Mouse (Mus musculus) olfactory bulb, adult 2 months (tissue): ENCODE measurements around the gene Gm38392. TPM values are rescaled to one million over a fixed set of nuclear protein-coding genes. Genes with fewer than 3 reads are reported as not detected.

Experiments
- H3K27ac ChIP-seq: fragments of 200-500 bp; 2 replicates; pipeline ENCODE4 v1.5.1; 2012; ENCODE audit warnings: low read depth, low read length; ENCODE audit not compliant: insufficient read depth
- H3K4me1 ChIP-seq: fragments of 200-500 bp; 2 replicates; pipeline ENCODE4 v1.6.1; 2012; ENCODE audit warnings: low read length; ENCODE audit not compliant: control insufficient read depth, insufficient read depth
- H3K4me3 ChIP-seq: fragments of 200-500 bp; 2 replicates; pipeline ENCODE4 v1.5.1; 2012; ENCODE audit warnings: mild to moderate bottlenecking, low read depth, low read length, moderate library complexity; ENCODE audit not compliant: insufficient read depth
- CTCF ChIP-seq: fragments of 200-500 bp; IDR thresholded peaks from 2 replicates; pipeline ENCODE4 v1.5.1; 2012; ENCODE audit warnings: low read depth, mild to moderate bottlenecking, low read length, moderate library complexity; ENCODE audit not compliant: insufficient read depth
- POLR2A ChIP-seq: fragments of 200-500 bp; IDR thresholded peaks from 2 replicates; pipeline ENCODE4 v1.6.1; 2012; ENCODE audit warnings: mild to moderate bottlenecking, low read depth, low read length, moderate library complexity; ENCODE audit not compliant: insufficient read depth
- WGBS: fragments of 180-500 bp; shearing (Covaris S2); methylation state at CpG from one replicate; pipeline ENCODE4 v1.1.7; 2018; 5-methylcytosine and 5-hydroxymethylcytosine counted together
- polyA plus RNA-seq: library from polyadenylated mRNA; stranded (reverse); fragments of >200 nt; gene quantifications from 2 replicates; pipeline ENCODE4 v1.2.4, GENCODE M21; 2012; ENCODE audit warnings: low replicate concordance; ENCODE audit not compliant: missing spikeins, insufficient read depth, insufficient read length

Gm38392 gene
- polyA plus RNA-seq, 1 experiment: not detected

DNA sequence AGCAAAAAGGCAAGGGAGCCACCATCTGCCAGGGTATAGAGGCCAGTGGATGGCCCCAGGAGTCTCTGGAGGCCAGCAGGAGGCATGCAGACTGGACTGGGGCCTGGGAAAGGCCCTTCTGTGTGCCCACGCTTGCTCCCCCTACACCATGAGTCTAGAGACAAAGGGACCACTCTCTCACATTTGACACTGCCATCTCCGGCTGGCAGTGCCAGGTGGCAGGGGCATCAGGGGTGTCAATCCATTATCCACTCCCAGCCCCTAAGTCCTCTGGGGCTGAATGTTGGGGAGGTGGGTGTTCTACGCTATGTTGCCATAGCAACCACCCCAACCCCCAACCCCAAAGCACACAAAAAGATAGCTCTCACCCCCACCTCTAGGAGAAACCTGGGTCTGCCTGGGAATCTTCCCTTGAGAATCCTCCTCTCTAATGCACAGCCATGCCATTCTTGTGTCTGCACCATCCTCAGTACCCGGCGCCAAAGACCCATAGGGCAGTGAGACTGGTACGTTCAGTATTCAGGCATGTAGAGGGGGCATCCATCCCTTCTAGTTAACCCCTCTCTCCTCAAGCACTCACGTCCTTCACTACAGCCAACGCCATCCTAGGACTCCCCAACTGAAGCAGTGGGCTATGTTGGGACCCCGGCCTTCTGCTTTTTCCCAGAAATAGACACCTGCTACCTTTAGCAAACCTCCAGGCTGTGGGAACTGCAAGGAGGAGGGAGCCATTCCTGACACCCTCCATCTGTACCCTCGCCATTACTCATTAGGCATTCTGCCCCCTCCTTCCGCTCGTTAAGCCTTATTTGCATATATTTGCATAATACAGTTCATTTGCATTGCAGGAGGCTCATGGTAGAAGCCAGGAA, 65.3 kb downstream of the Gm38392 start:
- Histone ChIP-seq H3K4me1 (peaks cover 46% of the 10 kb centered on the region), H3K27ac (peak overlapping the region; percentile 72)
- TF ChIP-seq POLR2A (no peak), CTCF (no peak)

DNA sequence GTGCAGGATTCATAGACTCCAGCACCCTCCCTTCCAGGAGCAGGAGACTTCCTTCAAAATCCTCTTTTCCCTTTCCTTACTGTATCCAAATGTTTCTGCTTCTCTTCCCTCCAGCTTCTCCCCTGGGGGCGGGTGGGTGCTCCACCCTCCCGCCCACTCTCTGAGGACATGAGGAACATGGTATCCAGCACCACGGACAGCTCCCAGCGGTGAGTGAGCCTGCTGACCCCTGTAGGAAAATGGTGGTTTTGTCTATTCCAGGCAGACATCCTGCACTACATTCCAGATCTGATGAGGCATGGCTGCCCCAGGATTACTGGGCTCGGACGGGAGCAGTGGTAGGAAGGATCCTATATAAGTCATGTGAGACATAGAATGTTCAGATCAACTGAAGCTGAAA, 66.2 kb downstream of the Gm38392 start:
- peaks cover 44% of the 10 kb centered on the region for H3K4me1 ChIP-seq
- WGBS: 18% methylated on average over 6 of the region's 6 CpGs
- H3K4me3 ChIP-seq: no peak overlapping the region
- H3K27ac ChIP-seq: peak overlapping the region; percentile 28
- no peak for TF ChIP-seq POLR2A

More for the DNA sequence above, 65.3 kb downstream of the Gm38392 start:
- WGBS: 26% methylated on average over 12 of the region's 12 CpGs
- no peak overlapping the region for H3K4me3 ChIP-seq

DNA sequence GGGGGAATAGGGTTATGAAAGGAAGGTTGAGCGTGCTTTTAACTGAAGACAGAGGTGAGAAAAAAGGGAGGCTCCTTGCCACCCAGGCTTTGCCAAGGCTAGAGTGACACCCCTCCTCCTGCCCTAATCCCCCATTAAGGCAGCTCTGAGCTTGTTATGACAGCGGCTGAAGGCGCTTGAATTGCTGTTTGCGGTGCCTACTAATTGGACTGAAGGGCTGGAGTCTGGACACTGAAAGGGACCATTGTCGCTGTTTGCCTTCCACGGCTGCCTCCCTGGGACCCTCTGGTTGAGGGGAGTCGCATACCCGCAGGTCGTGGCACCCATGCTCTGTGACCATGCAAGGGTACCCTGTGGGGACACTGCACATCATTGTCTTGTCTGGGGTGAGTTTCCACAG, 67.1 kb downstream of the Gm38392 start:
- H3K4me1 ChIP-seq: peaks cover 46% of the 10 kb centered on the region
- WGBS: 27% methylated on average over 9 of the region's 9 CpGs
- H3K4me3 ChIP-seq: no peak overlapping the region
- TF ChIP-seq POLR2A (no peak), CTCF (no peak)
- peak overlapping the region; percentile 52 for H3K27ac ChIP-seq

DNA sequence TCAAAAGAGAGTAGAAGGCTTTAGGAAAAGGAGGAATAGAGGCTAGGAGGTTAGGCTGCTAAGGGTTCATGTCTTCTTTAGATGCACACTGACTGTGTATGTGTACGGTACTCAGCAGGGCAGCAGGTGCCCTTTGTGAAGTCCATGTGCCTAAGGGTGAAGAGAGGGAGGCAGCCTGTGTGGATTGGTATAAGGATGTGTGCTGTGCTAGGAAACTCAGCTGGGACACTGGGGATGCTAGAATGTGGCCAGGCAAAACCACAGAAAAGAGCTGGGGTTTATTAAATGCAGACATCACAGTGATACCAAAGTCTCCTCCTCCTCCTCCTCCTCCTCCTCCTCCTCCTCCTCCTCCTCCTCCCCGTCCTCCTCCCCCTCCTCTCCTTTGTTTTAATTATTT, 69.3 kb downstream of the Gm38392 start:
- Histone ChIP-seq H3K4me1 (peaks cover 43% of the 10 kb centered on the region), H3K27ac (peak overlapping the region; percentile 58), H3K4me3 (no peak overlapping the region)
- TF ChIP-seq CTCF: no peak
- no peak for TF ChIP-seq POLR2A
- 27% methylated on average over 1 of the region's 2 CpGs for WGBS

DNA sequence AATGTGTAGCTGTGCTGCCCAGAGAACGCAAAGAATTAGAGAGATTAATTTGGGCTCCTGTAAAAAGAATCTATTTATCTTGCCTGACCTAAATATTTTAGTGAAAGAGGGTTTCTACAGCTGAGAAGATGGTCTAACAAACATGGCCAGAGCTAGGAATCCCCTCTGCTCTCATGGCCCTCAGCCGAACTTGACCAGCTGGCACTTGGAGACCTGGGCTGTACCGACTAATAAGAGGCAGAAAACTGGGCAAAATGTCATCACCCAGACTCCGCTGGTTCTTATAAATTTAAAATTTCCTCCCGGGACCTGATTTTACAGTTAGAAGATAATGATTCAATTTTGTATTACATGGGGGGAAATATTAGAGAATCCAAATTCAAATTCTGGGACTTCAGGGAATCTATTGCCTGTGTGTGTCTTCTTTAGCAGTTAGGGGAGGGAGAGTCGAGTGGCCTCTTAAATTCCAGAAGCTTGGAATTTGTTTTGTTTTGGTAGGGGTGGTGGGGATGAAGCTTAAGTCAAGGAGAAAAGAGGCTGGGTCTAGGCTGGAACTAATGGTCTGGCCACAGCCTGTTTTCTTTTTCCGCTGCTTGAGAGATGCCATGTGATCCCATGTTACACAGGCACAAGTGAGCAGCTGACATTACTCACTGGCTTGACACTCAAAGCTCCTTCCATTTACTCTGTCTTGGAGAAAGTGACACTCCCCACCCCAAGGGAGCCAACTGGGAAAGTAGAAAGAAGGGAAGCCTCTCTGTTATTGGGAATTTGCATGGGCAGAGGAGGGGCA, 70.3 kb downstream of the Gm38392 start:
- Histone ChIP-seq H3K4me1 (peaks cover 35% of the 10 kb centered on the region), H3K4me3 (peak overlapping the region; percentile 75), H3K27ac (peak overlapping the region; percentile 94)
- TF ChIP-seq CTCF (no peak), POLR2A (no peak)
- 24% methylated on average over 7 of the region's 7 CpGs for WGBS

DNA sequence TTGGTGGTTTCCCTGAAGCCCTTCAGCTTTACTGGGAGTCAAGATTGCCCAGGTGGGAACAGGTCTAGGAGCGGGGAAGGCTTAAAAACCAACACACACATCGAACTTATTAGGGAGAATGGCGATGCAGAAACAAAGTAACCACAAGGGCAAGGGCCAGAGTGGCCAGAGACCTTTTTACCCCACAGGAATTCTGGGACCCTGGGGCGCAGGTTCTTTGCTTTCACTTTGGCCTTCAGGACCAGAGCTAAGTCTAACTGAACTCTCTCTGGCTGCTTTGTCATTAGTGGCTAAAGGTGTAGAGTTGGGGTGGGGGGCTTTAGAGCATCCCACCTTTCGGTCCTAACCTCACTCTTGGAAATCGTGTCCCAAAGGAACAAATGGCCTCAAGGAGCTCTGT, 70.9 kb downstream of the Gm38392 start:
- WGBS: 15% methylated on average over 6 of the region's 6 CpGs
- H3K4me3 ChIP-seq: peak overlapping the region; percentile 75
- no peak for TF ChIP-seq POLR2A
- H3K4me1 ChIP-seq: peaks cover 31% of the 10 kb centered on the region
- peak overlapping the region; percentile 94 for H3K27ac ChIP-seq

DNA sequence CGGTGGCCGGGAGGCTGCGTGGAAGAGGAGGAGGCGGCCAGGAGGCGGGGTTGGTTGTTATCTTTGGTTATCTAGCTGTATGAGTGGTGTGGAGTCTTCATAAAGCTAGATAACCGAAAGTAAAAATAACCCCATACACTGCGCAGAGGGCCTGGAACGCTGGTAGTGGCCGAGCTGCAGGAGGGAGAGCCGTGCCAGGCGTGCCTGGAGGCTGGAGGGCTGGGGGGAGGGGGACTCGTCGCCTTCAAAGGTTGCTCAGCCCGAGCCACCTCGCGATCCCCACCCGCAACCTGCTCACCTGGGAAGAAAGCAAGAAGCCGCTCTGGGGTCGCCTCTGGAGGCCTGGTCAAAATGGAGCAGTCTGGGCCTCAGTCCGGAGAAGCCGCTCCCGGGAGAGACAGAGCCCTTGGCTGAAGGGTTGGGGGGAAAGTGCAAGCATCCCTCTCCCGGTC, 71.4 kb downstream of the Gm38392 start:
- Histone ChIP-seq H3K4me1 (peaks cover 31% of the 10 kb centered on the region), H3K4me3 (peak overlapping the region; percentile 75), H3K27ac (peak overlapping the region; percentile 94)
- WGBS: 5% methylated on average over 23 of the region's 23 CpGs
- TF ChIP-seq POLR2A: no peak
- no peak for TF ChIP-seq CTCF

DNA sequence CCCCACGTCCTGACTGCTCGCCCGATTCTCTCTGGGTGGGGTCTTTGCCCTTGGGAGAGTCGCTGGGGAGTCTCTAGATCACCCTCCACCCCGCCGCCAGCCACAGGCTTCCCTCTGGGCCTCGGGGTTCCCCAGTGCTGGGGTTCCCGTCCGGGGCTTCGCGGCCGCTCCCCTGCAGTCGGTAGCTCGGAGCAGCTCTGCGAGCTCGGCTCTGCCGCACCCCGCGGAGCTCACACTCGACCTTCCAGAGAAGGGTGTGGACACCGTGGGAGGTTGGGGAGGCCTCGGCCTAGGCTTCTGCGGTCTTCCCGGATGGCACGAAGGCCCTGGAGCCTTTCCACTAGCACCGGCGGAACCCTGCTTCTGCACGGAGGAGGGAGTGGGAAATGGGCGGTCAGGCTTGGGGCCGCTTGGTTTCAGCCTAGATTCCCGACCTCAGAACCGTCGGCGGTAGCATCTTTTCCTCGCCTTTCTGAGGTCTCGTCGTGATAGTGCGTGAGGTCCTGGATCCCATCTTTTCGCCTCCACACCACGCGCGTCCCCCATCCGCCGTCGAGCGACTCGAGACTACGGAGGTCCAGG, 71.9 kb downstream of the Gm38392 start:
- peak overlapping the region; percentile 75 for H3K4me3 ChIP-seq
- WGBS: 3% methylated on average over 48 of the region's 48 CpGs
- peaks cover 29% of the 10 kb centered on the region for H3K4me1 ChIP-seq
- H3K27ac ChIP-seq: peak overlapping the region; percentile 94
- TF ChIP-seq POLR2A (no peak), CTCF (no peak)
